Mouse (Mus musculus) stomach, postnatal 0 days (tissue): ENCODE results near the gene Zbtb5.

Experiments
- CTCF ChIP-seq: IDR thresholded peaks from 2 replicates; pipeline ENCODE4 v1.5.1; 2016; ENCODE audit warnings: antibody characterized with exemption, low read depth, mild to moderate bottlenecking, moderate library complexity
- EP300 ChIP-seq: optimal IDR thresholded peaks from 2 replicates; pipeline ENCODE3; 2016; ENCODE audit warnings: antibody characterized with exemption

GRCm38 (mm10) chr4:45032586-45032985 lies 20.4 kb upstream of the Zbtb5 start:
- TF ChIP-seq EP300 (no peak), CTCF (no peak)
